Mouse (Mus musculus) C2C12 (cell line): ENCODE results near the gene Insl5. TPM values are rescaled to one million over a fixed set of nuclear protein-coding genes. Genes with fewer than 3 reads are reported as not detected.

ENCODE experiments used
- H3K27me3 ChIP-seq: one replicate; pipeline ENCODE4 v1.6.1; 2011; ENCODE audit not compliant: control insufficient read depth, insufficient read depth, insufficient read length
- H3K36me3 ChIP-seq: one replicate; pipeline ENCODE4 v1.6.1; 2011; ENCODE audit not compliant: control insufficient read depth, insufficient read depth
- H3K4me3 ChIP-seq: one replicate; pipeline ENCODE4 v1.5.1; 2011; ENCODE audit warnings: mild to moderate bottlenecking, control low read depth; ENCODE audit not compliant: poor library complexity, insufficient read depth, severe bottlenecking
- H3K79me2 ChIP-seq: one replicate; pipeline ENCODE4 v1.6.1; 2011; ENCODE audit not compliant: control insufficient read depth, insufficient read depth
- H3K79me3 ChIP-seq: one replicate; pipeline ENCODE4 v1.6.1; 2011; ENCODE audit warnings: low read depth, control low read depth
- H3ac ChIP-seq: one replicate; pipeline ENCODE3; 2011; ENCODE audit warnings: low read depth; ENCODE audit not compliant: control insufficient read depth, insufficient read length
- CEBPB ChIP-seq: IDR thresholded peaks from one replicate; pipeline ENCODE4 v1.6.1; 2011; ENCODE audit warnings: low read depth, mild to moderate bottlenecking, control low read depth, moderate library complexity
- CTCF ChIP-seq: IDR thresholded peaks from one replicate; pipeline ENCODE4 v1.5.1; 2011; ENCODE audit not compliant: control insufficient read depth, insufficient read depth, insufficient read length
- FOSL1 ChIP-seq: IDR thresholded peaks from one replicate; pipeline ENCODE4 v1.8.0; 2011; ENCODE audit warnings: mild to moderate bottlenecking, low read length; ENCODE audit not compliant: poor library complexity, insufficient read depth, severe bottlenecking
- MAX ChIP-seq: IDR thresholded peaks from one replicate; pipeline ENCODE4 v1.6.1; 2011; ENCODE audit warnings: mild to moderate bottlenecking, control low read depth
- MYOD1 ChIP-seq: IDR thresholded peaks from one replicate; pipeline ENCODE4 v1.6.1; 2011; ENCODE audit warnings: low read depth; ENCODE audit not compliant: control insufficient read depth, insufficient read length
- MYOG ChIP-seq: IDR thresholded peaks from one replicate; pipeline ENCODE4 v1.6.1; 2011; ENCODE audit not compliant: control insufficient read depth, insufficient read length; ENCODE audit errors: extremely low read depth
- USF1 ChIP-seq: IDR thresholded peaks from one replicate; pipeline ENCODE4 v1.6.1; 2011; ENCODE audit warnings: low read depth, mild to moderate bottlenecking, control low read depth, moderate library complexity
- polyA plus RNA-seq: library from polyadenylated mRNA; unstranded; fragments of >200 nt; fragmentation: generic; extraction: Trizol; gene quantifications from one replicate; pipeline ENCODE4 v1.2.1, GENCODE M21; 2012; ENCODE audit warnings: missing spikeins

Insl5 gene
- polyA plus RNA-seq, 1 experiment, result not detected

- Histone ChIP-seq H3K79me2 (no peaks in the 10 kb centered on the region), H3K36me3 (no peaks in the 10 kb centered on the region), H3ac (no peak overlapping the region), H3K27me3 (no peaks in the 10 kb centered on the region), H3K4me3 (no peak overlapping the region), H3K79me3 (no peaks in the 10 kb centered on the region)
- TF ChIP-seq MAX (no peak), CEBPB (no peak), FOSL1 (no peak), MYOG (no peak), CTCF (no peak), MYOD1 (no peak), USF1 (no peak)
Observed at GRCm38 (mm10) chr4:102979385-102979784, 47.3 kb downstream of the Insl5 start.

- no peak within 1 kb of the TSS for H3K4me3 ChIP-seq
Observed at GRCm38 (mm10) chr4:102978440-102978839, 48.2 kb downstream of the Insl5 start, which contains the start of gene Tctex1d1. Gene Tctex1d1, plus strand, starts transcription at chr4:102978606.

GRCm38 (mm10) chr4:102977778-102978321 lies 48.8 kb downstream of the Insl5 start:
- no peaks in the 10 kb centered on the region for H3K79me2 ChIP-seq
- H3K79me3 ChIP-seq, result no peaks in the 10 kb centered on the region
- H3K36me3 ChIP-seq, result no peaks in the 10 kb centered on the region
- H3ac ChIP-seq, result no peak overlapping the region
- TF ChIP-seq CTCF (no peak), USF1 (no peak), MAX (no peak), MYOG (no peak), CEBPB (no peak), FOSL1 (no peak), MYOD1 (no peak)
- H3K4me3 ChIP-seq, result no peak overlapping the region
- H3K27me3 ChIP-seq, result no peaks in the 10 kb centered on the region

More at GRCm38 (mm10) chr4:102978440-102978839, 48.2 kb downstream of the Insl5 start, which contains the start of gene Tctex1d1:
- Histone ChIP-seq H3ac (no peak within 1 kb of the TSS), H3K79me3 (no peaks in the 10 kb centered on the region), H3K27me3 (no peaks in the 10 kb centered on the region), H3K36me3 (no peaks in the 10 kb centered on the region), H3K79me2 (no peaks in the 10 kb centered on the region)
- TF ChIP-seq MAX (no peak), CTCF (no peak), USF1 (no peak), FOSL1 (no peak), MYOG (no peak), CEBPB (no peak)

- no peak for TF ChIP-seq CEBPB
- no peak for TF ChIP-seq CTCF
- TF ChIP-seq MYOG, result no peak
- no peak for TF ChIP-seq USF1
- no peak for TF ChIP-seq FOSL1
- TF ChIP-seq MAX, result no peak
- TF ChIP-seq MYOD1, result no peak
- no peaks in the 10 kb centered on the region for H3K27me3 ChIP-seq
- no peaks in the 10 kb centered on the region for H3K79me3 ChIP-seq
- H3ac ChIP-seq, result no peak overlapping the region
- H3K36me3 ChIP-seq, result no peaks in the 10 kb centered on the region
- no peaks in the 10 kb centered on the region for H3K79me2 ChIP-seq
- no peak overlapping the region for H3K4me3 ChIP-seq
Observed at GRCm38 (mm10) chr4:102976290-102977275, 50.1 kb downstream of the Insl5 start.

- H3K79me2 ChIP-seq, result no peaks in the 10 kb centered on the region
- TF ChIP-seq USF1 (no peak), FOSL1 (no peak), MYOG (no peak), CTCF (no peak), MYOD1 (no peak), MAX (no peak), CEBPB (no peak)
- no peak overlapping the region for H3ac ChIP-seq
- no peaks in the 10 kb centered on the region for H3K79me3 ChIP-seq
- H3K27me3 ChIP-seq, result no peaks in the 10 kb centered on the region
- H3K4me3 ChIP-seq, result no peak overlapping the region
- no peaks in the 10 kb centered on the region for H3K36me3 ChIP-seq
Observed at GRCm38 (mm10) chr4:102974172-102974571, 52.5 kb downstream of the Insl5 start.
